Mouse (Mus musculus) ES-E14 (cell line): Measurements from ENCODE around the gene Plcg2. TPM values are rescaled to one million over a fixed set of nuclear protein-coding genes. Genes with fewer than 3 reads are reported as not detected.

Source experiments
- DNase-seq: peaks from one replicate; pipeline ENCODE4 v3.0.0-alpha.2; 2013; ENCODE audit warnings: low read depth, low spot score
- H3K27ac ChIP-seq: 2 replicates; pipeline ENCODE4 v1.5.1; 2012; ENCODE audit warnings: low read depth, mild to moderate bottlenecking, low read length, moderate library complexity, mixed read lengths; ENCODE audit not compliant: poor library complexity, insufficient read depth, severe bottlenecking
- H3K36me3 ChIP-seq: 2 replicates; pipeline ENCODE4 v1.6.1; 2012; ENCODE audit warnings: mild to moderate bottlenecking, low read length, moderate library complexity, mixed read lengths; ENCODE audit not compliant: control insufficient read depth, poor library complexity, insufficient read depth, severe bottlenecking
- H3K4me1 ChIP-seq, 2 experiments: fragments of 150-350 bp in 1 of 2; sonication (generic) in 1 of 2; 2 replicates each; pipeline ENCODE4 v1.6.1; 2012; ENCODE audit warnings: low read length in 2 of 2, mild to moderate bottlenecking in 1 of 2, mixed read lengths in 1 of 2; ENCODE audit not compliant: control insufficient read depth in 2 of 2, insufficient read depth in 2 of 2, poor library complexity in 1 of 2
- H3K4me3 ChIP-seq, 2 experiments: fragments of 150-350 bp in 1 of 2; sonication (generic) in 1 of 2; 2 replicates each; pipeline ENCODE4 v1.5.1; 2012; ENCODE audit warnings: low read length in 2 of 2, low read depth in 1 of 2, mild to moderate bottlenecking in 1 of 2, mixed read lengths in 1 of 2; ENCODE audit not compliant: insufficient read depth in 1 of 2, poor library complexity in 1 of 2, severe bottlenecking in 1 of 2
- H3K9ac ChIP-seq: 2 replicates; pipeline ENCODE4 v1.6.1; 2012; ENCODE audit warnings: low read depth, mild to moderate bottlenecking, low read length, mixed read lengths; ENCODE audit not compliant: poor library complexity, insufficient read depth, severe bottlenecking
- H3K9me3 ChIP-seq: fragments of 150-350 bp; sonication (generic); 2 replicates; pipeline ENCODE4 v1.6.1; 2012; ENCODE audit warnings: low read depth, mild to moderate bottlenecking, low read length; ENCODE audit not compliant: control insufficient read depth, insufficient read depth
- CHD2 ChIP-seq: IDR thresholded peaks from 2 replicates; pipeline ENCODE4 v1.6.1; 2014; ENCODE audit warnings: mild to moderate bottlenecking, low read depth, low read length, inconsistent platforms
- HCFC1 ChIP-seq: IDR thresholded peaks from 2 replicates; pipeline ENCODE4 v1.6.1; 2012; ENCODE audit warnings: low read length, inconsistent platforms, borderline replicate concordance; ENCODE audit not compliant: insufficient read depth
- MAFK ChIP-seq: IDR thresholded peaks from 2 replicates; pipeline ENCODE4 v1.6.1; 2014; ENCODE audit warnings: mild to moderate bottlenecking, low read depth, low read length, inconsistent platforms; ENCODE audit not compliant: insufficient read depth
- ZC3H11A ChIP-seq: IDR thresholded peaks from 2 replicates; pipeline ENCODE4 v1.6.1; 2012; ENCODE audit warnings: low read depth, mild to moderate bottlenecking, inconsistent platforms, low read length, borderline replicate concordance
- ZNF384 ChIP-seq: IDR thresholded peaks from 2 replicates; pipeline ENCODE4 v1.6.1; 2012; ENCODE audit warnings: low read depth, low read length, inconsistent platforms
- in situ Hi-C, 2 experiments: fragments of 600-800 bp; cut with MboI; formaldehyde crosslinking; loops; one replicate each; pipeline ENCODE4 v1.15.1; 2025; ENCODE audit warnings: low sequenced_read_pairs in 2 of 2, inconsistent platforms in 1 of 2; ENCODE audit not compliant: unreplicated experiment in 2 of 2
- total RNA-seq: library from RNA; depleted of rRNA; stranded (reverse); fragments of 300-350 nt; gene quantifications from 2 replicates; pipeline ENCODE4 v1.2.3, GENCODE M21; 2012

The Plcg2 gene
- total RNA-seq, 1 experiment, result 32.4 TPM

GRCm38 (mm10) chr8:117652318-117652717 is 154.2 kb downstream of the Plcg2 start:
- H3K4me1 ChIP-seq, result no peaks in the 10 kb centered on the region
- H3K9me3 ChIP-seq, result no peaks in the 10 kb centered on the region
- no peak overlapping the region for H3K4me3 ChIP-seq
- in situ Hi-C loops, result no loop called here
- H3K36me3 ChIP-seq, result no peaks in the 10 kb centered on the region
- DNase-seq, result no peak
- H3K27ac ChIP-seq, result no peak overlapping the region
- no peak for TF ChIP-seq CHD2
- no peak for TF ChIP-seq ZC3H11A
- no peak for TF ChIP-seq HCFC1
- TF ChIP-seq MAFK, result no peak
- no peak for TF ChIP-seq ZNF384
- H3K9ac ChIP-seq, result no peak overlapping the region

- in situ Hi-C loops, result no loop called here
- H3K36me3 ChIP-seq, result no peaks in the 10 kb centered on the region
- no peak for TF ChIP-seq ZC3H11A
- TF ChIP-seq CHD2, result no peak
- no peak for TF ChIP-seq HCFC1
- no peak for TF ChIP-seq ZNF384
- TF ChIP-seq MAFK, result no peak
- DNase-seq, result no peak
- H3K4me1 ChIP-seq, result no peaks in the 10 kb centered on the region
- no peak overlapping the region for H3K9ac ChIP-seq
- no peaks in the 10 kb centered on the region for H3K9me3 ChIP-seq
- no peak overlapping the region for H3K4me3 ChIP-seq
- no peak overlapping the region for H3K27ac ChIP-seq
Measured at GRCm38 (mm10) chr8:117658990-117659389, 160.9 kb downstream of the Plcg2 start.

GRCm38 (mm10) chr8:117660358-117661031 is 162.4 kb downstream of the Plcg2 start:
- TF ChIP-seq HCFC1 (no peak), ZNF384 (no peak), ZC3H11A (no peak)
- DNase-seq, result no peak
- Histone ChIP-seq H3K9ac (no peak overlapping the region), H3K9me3 (no peaks in the 10 kb centered on the region), H3K4me1 (no peaks in the 10 kb centered on the region), H3K27ac (no peak overlapping the region), H3K36me3 (no peaks in the 10 kb centered on the region), H3K4me3 (no peak overlapping the region)
- in situ Hi-C loops, result no loop called here

GRCm38 (mm10) chr8:117667349-117668124 is 169.4 kb downstream of the Plcg2 start:
- in situ Hi-C loops, result no loop called here

More at GRCm38 (mm10) chr8:117667349-117668124, 169.4 kb downstream of the Plcg2 start:
- Histone ChIP-seq H3K9me3 (no peaks in the 10 kb centered on the region), H3K36me3 (no peaks in the 10 kb centered on the region), H3K4me1 (no peaks in the 10 kb centered on the region; a peak in 1 of 4 replicates), H3K4me3 (no peak overlapping the region), H3K9ac (no peak overlapping the region), H3K27ac (no peak overlapping the region)
- TF ChIP-seq CHD2 (no peak), ZC3H11A (no peak), HCFC1 (no peak), ZNF384 (no peak), MAFK (no peak)
- no peak for DNase-seq
